Mouse (Mus musculus) kidney, embryonic 16.5 days (tissue): Measurements from ENCODE around the gene Khdrbs2. TPM values are rescaled to one million over a fixed set of nuclear protein-coding genes. Genes with fewer than 3 reads are reported as not detected.

Source experiments
- ATAC-seq: fragments of 200-750 bp; cut with Nextera tagmentation; 2 replicates; pipeline ENCODE4 v1.8.0; 2017; ENCODE audit warnings: moderate TSS enrichment; ENCODE audit not compliant: low FRiP score, low TSS enrichment
- H3K27ac ChIP-seq: fragments of 300-500 bp; sonication (generic); 2 replicates; pipeline ENCODE4 v1.5.1; 2014; ENCODE audit warnings: low read length
- H3K27me3 ChIP-seq: fragments of 300-500 bp; sonication (generic); 2 replicates; pipeline ENCODE4 v1.6.1; 2014; ENCODE audit warnings: low read length, control low read depth, mixed read lengths; ENCODE audit not compliant: insufficient read depth
- H3K36me3 ChIP-seq: fragments of 300-500 bp; sonication (generic); 2 replicates; pipeline ENCODE4 v1.6.1; 2014; ENCODE audit warnings: low read length, control low read depth, mixed read lengths; ENCODE audit not compliant: insufficient read depth
- H3K4me1 ChIP-seq: fragments of 300-500 bp; sonication (generic); 2 replicates; pipeline ENCODE4 v1.6.1; 2014; ENCODE audit warnings: low read length, control low read depth, mixed read lengths; ENCODE audit not compliant: insufficient read depth
- H3K4me2 ChIP-seq: fragments of 300-500 bp; sonication (generic); replicated peaks from 2 replicates; pipeline ENCODE4 v1.6.1; 2014; ENCODE audit warnings: low read depth, low read length
- H3K4me3 ChIP-seq: fragments of 300-500 bp; sonication (generic); 2 replicates; pipeline ENCODE4 v1.5.1; 2014; ENCODE audit warnings: mild to moderate bottlenecking, low read length
- H3K9ac ChIP-seq: fragments of 300-500 bp; sonication (generic); replicated peaks from 2 replicates; pipeline ENCODE4 v1.6.1; 2014; ENCODE audit warnings: low read length
- H3K9me3 ChIP-seq: fragments of 300-500 bp; sonication (generic); 2 replicates; pipeline ENCODE4 v1.6.1; 2016; ENCODE audit warnings: low read length, control low read depth
- WGBS: fragments of 180-500 bp; shearing (Covaris S2); extraction: QIAGEN DNeasy Blood & Tissue Kit; methylation state at CpG from one replicate; pipeline ENCODE4 v1.1.7; 2014; 5-methylcytosine and 5-hydroxymethylcytosine counted together
- polyA plus RNA-seq: library from polyadenylated mRNA; unstranded; fragments of >200 nt; fragmentation: Nextera tagmentation; extraction: Ambion mirVana; gene quantifications from 2 replicates; pipeline ENCODE4 v1.2.1, GENCODE M21; 2015

The Khdrbs2 gene
- polyA plus RNA-seq, 1 experiment from 2014 or later: 2.9 TPM

DNA sequence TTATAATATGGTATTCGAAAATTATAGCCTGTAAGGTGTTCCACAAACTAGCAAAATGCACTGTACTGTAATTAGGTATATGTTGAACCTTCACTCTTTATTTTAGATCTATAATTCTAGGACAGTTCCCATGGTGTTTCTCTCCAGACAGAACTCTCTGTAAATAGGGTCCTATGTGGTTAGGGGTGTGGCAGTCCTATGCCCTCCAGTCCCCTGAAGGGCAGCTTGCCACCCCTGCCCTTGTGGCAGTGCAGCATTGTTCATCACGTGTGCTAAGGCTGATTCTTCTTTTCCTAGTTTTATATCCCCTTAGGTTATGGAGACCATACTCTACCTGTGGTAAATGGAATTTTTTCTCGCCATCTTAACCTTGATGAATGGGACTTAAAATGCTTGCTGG lies 136.6 kb downstream of the Khdrbs2 start:
- no peak overlapping the region for H3K4me3 ChIP-seq
- 60% methylated on average over 3 of the region's 3 CpGs for WGBS
- no peaks in the 10 kb centered on the region for H3K27me3 ChIP-seq
- ATAC-seq: no peak
- H3K36me3 ChIP-seq: no peaks in the 10 kb centered on the region
- H3K4me1 ChIP-seq: no peaks in the 10 kb centered on the region
- no peak overlapping the region for H3K27ac ChIP-seq
- no peaks in the 10 kb centered on the region for H3K9me3 ChIP-seq
- H3K9ac ChIP-seq: no peak overlapping the region
- no peak overlapping the region for H3K4me2 ChIP-seq

DNA sequence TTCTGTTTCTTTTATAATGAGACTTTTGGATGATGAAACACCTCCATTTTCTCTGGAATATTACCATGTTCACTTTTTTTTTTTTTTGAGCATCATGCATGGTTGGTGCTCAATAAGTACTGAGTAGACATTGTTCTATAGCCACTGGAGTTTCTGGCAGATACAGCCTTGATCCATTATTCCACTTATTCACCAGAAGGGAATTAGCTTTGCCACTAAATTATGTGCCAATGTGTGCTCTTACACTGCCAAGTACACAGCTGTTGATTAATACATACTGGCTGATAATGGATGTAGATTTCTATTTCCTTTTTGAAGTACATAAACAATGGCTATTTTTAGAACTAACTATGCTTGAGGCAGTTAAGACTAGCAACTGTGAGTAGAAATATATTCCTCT lies 137.1 kb downstream of the Khdrbs2 start:
- Histone ChIP-seq H3K27me3 (no peaks in the 10 kb centered on the region), H3K4me1 (no peaks in the 10 kb centered on the region), H3K36me3 (no peaks in the 10 kb centered on the region), H3K4me3 (no peak overlapping the region), H3K9me3 (no peaks in the 10 kb centered on the region), H3K9ac (no peak overlapping the region), H3K27ac (no peak overlapping the region), H3K4me2 (no peak overlapping the region)
- ATAC-seq: no peak

DNA sequence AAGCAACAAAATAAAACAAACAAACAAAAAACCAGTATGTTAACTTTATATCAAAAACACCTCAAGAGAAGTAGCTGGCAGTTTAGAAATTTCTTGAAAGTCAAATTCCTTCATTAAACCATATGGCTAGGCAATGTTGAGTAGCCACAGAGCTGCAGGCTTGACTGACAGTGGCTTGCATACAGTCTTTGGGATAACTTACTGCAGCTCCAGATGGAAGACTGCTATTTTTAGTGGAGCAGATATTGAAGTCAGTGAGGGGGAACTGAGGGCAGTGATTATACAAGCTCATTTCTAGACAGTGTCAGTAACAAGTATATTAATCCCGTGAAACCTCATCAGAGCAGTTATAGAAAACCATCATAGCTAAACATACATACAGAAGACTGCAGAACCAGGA lies 166.6 kb downstream of the Khdrbs2 start:
- Histone ChIP-seq H3K4me3 (no peak overlapping the region), H3K9me3 (no peaks in the 10 kb centered on the region), H3K4me2 (no peak overlapping the region), H3K36me3 (no peaks in the 10 kb centered on the region), H3K4me1 (no peaks in the 10 kb centered on the region), H3K27ac (no peak overlapping the region), H3K27me3 (no peaks in the 10 kb centered on the region), H3K9ac (no peak overlapping the region)
- 88% methylated on average over 1 of the region's 1 CpGs for WGBS
- ATAC-seq: no peak

DNA sequence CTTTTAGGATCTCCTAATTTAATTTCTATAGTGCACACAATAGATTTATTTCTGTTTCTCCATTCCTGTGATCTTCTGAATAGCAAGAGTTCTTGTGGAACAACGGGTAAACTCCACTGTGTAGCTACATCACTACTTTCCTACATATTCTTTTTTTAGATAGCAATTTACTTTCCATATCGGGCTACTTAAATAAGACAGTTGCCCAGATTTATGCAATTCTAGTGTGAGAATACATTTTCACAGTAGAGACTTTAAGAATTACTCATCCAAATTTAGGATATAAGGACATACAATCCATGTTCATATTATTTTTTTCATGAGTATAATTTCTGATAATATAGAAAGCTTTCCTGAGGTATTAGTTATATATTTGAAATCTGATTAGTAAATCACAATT lies 175.0 kb downstream of the Khdrbs2 start:
- H3K27me3 ChIP-seq: no peaks in the 10 kb centered on the region
- ATAC-seq: no peak
- no peaks in the 10 kb centered on the region for H3K9me3 ChIP-seq
- no peaks in the 10 kb centered on the region for H3K4me1 ChIP-seq
- WGBS: 91% methylated on average over 2 of the region's 2 CpGs
- H3K9ac ChIP-seq: no peak overlapping the region
- no peaks in the 10 kb centered on the region for H3K36me3 ChIP-seq
- no peak overlapping the region for H3K4me2 ChIP-seq
- no peak overlapping the region for H3K27ac ChIP-seq
- H3K4me3 ChIP-seq: no peak overlapping the region

DNA sequence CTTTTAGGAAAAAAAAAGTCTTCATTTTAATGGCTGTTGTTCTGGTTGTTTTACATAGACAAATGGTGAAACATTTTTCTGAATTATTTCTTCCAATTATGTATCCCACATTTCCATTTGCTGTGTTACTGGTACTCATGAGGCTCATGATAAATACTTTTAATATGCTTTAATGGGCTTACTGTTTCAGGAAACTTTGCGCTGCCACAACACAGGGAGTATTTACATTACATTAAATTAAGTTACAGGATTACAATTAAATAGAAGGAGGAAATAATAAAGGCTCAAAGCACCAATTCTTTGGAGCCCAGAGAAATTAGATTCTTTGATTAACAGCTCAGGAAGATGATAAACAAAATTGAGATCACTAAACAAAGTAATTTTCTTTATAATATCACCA lies 179.6 kb downstream of the Khdrbs2 start:
- no peak overlapping the region for H3K4me3 ChIP-seq
- H3K4me2 ChIP-seq: no peak overlapping the region
- no peaks in the 10 kb centered on the region for H3K36me3 ChIP-seq
- no peak overlapping the region for H3K27ac ChIP-seq
- no peaks in the 10 kb centered on the region for H3K4me1 ChIP-seq
- no peak overlapping the region for H3K9ac ChIP-seq
- no peaks in the 10 kb centered on the region for H3K27me3 ChIP-seq
- WGBS: 39% methylated on average over 1 of the region's 1 CpGs
- no peaks in the 10 kb centered on the region for H3K9me3 ChIP-seq
- no peak for ATAC-seq

DNA sequence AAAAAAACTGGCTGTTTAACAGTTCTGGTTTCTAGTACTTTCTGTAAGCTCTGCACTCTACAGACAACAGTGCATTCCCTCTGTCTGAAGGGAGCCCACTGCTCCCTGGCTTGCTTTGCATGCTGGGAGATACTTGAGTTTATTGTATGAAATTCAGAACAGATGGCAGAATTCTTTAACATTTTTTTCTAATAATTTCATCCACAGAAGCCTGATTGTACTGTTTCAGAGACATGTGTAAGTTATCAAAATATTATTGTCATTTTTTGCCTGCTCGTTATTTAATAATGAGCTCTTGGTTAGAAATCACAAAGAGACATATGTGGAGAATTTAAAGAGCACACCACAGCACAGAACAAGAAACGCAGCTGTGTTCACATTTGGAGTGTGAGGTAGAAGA lies 191.0 kb downstream of the Khdrbs2 start:
- ATAC-seq: no peak
- H3K27ac ChIP-seq: no peak overlapping the region
- 79% methylated on average over 2 of the region's 2 CpGs for WGBS
- no peaks in the 10 kb centered on the region for H3K27me3 ChIP-seq
- H3K4me2 ChIP-seq: no peak overlapping the region
- H3K9me3 ChIP-seq: no peaks in the 10 kb centered on the region
- no peaks in the 10 kb centered on the region for H3K36me3 ChIP-seq
- H3K4me1 ChIP-seq: no peaks in the 10 kb centered on the region
- H3K9ac ChIP-seq: no peak overlapping the region
- H3K4me3 ChIP-seq: no peak overlapping the region

DNA sequence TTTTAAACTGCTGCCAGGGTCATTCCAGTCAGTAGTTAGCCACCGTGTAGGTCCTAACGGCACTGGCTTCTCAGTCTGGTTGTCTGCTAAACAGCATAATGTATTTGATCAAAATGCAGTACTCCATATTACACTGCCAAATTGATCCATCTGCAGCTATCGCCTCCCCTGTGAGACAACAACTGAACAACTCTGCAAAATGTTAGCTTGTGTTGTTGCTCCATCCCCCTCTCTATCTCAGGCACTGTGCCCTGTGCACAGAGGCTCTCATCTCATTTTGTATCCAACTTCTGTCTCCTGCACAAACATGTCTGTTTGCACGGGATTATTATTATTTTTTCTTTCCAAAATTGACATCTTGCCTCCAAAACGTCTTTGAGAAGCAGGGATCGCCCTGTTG lies 225.0 kb downstream of the Khdrbs2 start:
- H3K27me3 ChIP-seq: no peaks in the 10 kb centered on the region
- H3K9me3 ChIP-seq: no peaks in the 10 kb centered on the region
- no peak overlapping the region for H3K4me3 ChIP-seq
- H3K27ac ChIP-seq: no peak overlapping the region
- no peaks in the 10 kb centered on the region for H3K4me1 ChIP-seq
- ATAC-seq: no peak
- H3K4me2 ChIP-seq: no peak overlapping the region
- WGBS: 75% methylated on average over 6 of the region's 6 CpGs
- no peak overlapping the region for H3K9ac ChIP-seq
- no peaks in the 10 kb centered on the region for H3K36me3 ChIP-seq

DNA sequence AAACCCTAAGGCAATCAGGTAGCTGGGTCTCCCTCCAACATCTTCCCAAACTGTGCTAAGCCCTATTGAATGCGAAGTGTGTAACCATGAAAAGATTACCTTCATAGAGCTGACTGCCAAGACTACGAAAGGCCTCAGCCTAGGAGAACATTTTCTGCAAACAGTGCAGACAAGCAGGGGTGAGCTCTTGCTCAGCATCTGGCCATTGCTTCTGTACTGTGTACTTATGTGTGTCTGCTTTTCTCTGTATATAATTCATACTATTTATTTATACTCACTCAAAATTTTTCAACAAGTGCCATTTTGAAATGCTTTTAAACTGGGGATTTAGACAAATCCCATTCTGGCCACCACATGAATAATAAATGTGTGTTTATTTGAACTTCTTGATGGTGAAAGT lies 235.1 kb downstream of the Khdrbs2 start:
- no peaks in the 10 kb centered on the region for H3K9me3 ChIP-seq
- no peaks in the 10 kb centered on the region for H3K36me3 ChIP-seq
- no peaks in the 10 kb centered on the region for H3K27me3 ChIP-seq
- ATAC-seq: no peak
- H3K9ac ChIP-seq: no peak overlapping the region
- no peak overlapping the region for H3K27ac ChIP-seq
- H3K4me2 ChIP-seq: no peak overlapping the region
- WGBS: 78% methylated on average over 2 of the region's 2 CpGs
- H3K4me3 ChIP-seq: no peak overlapping the region
- no peaks in the 10 kb centered on the region for H3K4me1 ChIP-seq

DNA sequence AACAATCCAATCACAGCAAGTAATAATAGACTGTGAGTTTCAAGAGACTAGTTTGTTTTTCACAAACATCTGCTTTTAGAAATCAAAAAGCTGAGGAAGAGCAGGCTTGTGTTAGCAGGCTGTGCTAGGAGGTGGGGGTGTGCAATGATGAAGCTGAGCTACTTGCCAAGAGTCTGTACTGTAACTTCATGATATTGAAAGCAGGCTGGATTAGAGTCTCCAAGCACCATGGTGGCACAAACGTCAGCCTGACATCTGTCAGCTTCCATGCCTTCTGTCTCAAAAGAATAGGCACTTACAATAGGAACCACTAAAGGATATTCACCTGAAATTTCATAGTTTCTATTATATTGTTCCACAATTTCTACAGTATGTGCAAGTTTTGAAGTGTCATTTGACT lies 255.9 kb downstream of the Khdrbs2 start:
- H3K4me1 ChIP-seq: no peaks in the 10 kb centered on the region
- no peak overlapping the region for H3K4me3 ChIP-seq
- H3K4me2 ChIP-seq: no peak overlapping the region
- H3K27ac ChIP-seq: no peak overlapping the region
- no peaks in the 10 kb centered on the region for H3K9me3 ChIP-seq
- 57% methylated on average over 1 of the region's 1 CpGs for WGBS
- H3K27me3 ChIP-seq: no peaks in the 10 kb centered on the region
- H3K9ac ChIP-seq: no peak overlapping the region
- H3K36me3 ChIP-seq: no peaks in the 10 kb centered on the region
- no peak for ATAC-seq

DNA sequence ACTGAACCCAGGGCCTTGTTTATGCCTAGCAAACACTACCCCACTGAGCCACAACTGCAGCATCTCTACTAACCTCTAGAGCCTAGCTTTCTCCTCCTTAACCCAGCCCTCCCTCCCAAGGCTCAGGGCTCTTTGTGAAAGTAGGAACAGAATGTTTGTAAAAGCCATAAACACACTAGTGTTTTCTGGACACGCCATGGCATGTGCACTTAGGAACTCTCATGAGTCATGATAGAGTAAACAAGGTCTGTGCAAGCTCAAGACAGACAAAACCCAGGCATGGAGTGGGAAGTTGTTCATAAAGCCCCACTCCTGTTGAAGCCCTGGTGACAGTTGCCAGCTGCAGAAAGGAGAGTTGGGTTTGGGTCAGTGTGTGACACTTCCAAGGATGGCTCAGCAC lies 257.0 kb downstream of the Khdrbs2 start:
- no peak for ATAC-seq
- H3K27me3 ChIP-seq: no peaks in the 10 kb centered on the region
- H3K4me2 ChIP-seq: no peak overlapping the region
- H3K9ac ChIP-seq: no peak overlapping the region
- no peak overlapping the region for H3K27ac ChIP-seq
- no peaks in the 10 kb centered on the region for H3K36me3 ChIP-seq
- no peaks in the 10 kb centered on the region for H3K9me3 ChIP-seq
- H3K4me1 ChIP-seq: no peaks in the 10 kb centered on the region
- H3K4me3 ChIP-seq: no peak overlapping the region
- 58% methylated on average over 1 of the region's 1 CpGs for WGBS

DNA sequence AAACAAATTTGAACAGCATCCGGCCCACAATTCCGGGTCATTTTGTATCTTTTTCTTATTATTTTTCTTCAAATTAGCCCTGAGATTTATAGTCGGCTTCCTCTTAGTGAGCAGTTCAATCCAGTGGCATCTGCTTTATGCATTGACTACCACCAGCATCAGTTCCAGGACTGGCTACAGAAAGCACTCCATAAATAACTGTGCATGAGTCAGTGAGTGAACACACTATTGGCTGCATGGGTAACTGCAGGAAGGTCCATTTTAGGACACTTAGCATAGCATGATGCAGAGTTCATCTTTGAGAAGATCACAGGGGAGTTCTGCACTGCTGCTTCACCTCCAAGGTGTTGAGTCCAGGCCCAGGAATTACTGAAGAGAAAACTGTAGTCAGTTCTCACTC lies 258.0 kb downstream of the Khdrbs2 start:
- H3K9me3 ChIP-seq: no peaks in the 10 kb centered on the region
- H3K27ac ChIP-seq: no peak overlapping the region
- no peaks in the 10 kb centered on the region for H3K27me3 ChIP-seq
- H3K36me3 ChIP-seq: no peaks in the 10 kb centered on the region
- H3K4me2 ChIP-seq: no peak overlapping the region
- WGBS: 82% methylated on average over 3 of the region's 3 CpGs
- H3K4me1 ChIP-seq: no peaks in the 10 kb centered on the region
- no peak for ATAC-seq
- H3K4me3 ChIP-seq: no peak overlapping the region
- H3K9ac ChIP-seq: no peak overlapping the region
